Mouse (Mus musculus) urinary bladder, postnatal 36 days (tissue): ENCODE measurements around the gene Ceacam1.
A peak's percentile ranks its signal among the peaks of the same experiment; 100 is the strongest.
"Not testable (repeated sequence)": the region's sequence is repeated elsewhere in the genome, so short reads cannot be mapped to it uniquely, and the experiment has no call there.

ENCODE experiments used
- DNase-seq, 2 experiments: peaks; one replicate each; pipeline ENCODE4 v3.0.0; 2022; ENCODE audit warnings: low spot score in 2 of 2, mixed read lengths in 1 of 2

Ceacam1 gene

GRCm38 (mm10) chr7:25477091-25477751 lies at the start of gene Ceacam1:
Gene Ceacam1 (minus strand): TSS chr7:25477603.
- peak; percentile 15 to 52 for DNase-seq

GRCm38 (mm10) chr7:25516070-25516777 lies 38.8 kb upstream of the Ceacam1 start:
- not testable (repeated sequence) for DNase-seq

GRCm38 (mm10) chr7:25515667-25516066 lies 38.3 kb upstream of the Ceacam1 start:
- DNase-seq: not testable (repeated sequence)

- no peak for DNase-seq
Measured at GRCm38 (mm10) chr7:25509925-25510324, 32.5 kb upstream of the Ceacam1 start.

GRCm38 (mm10) chr7:25494649-25495048 lies 17.2 kb upstream of the Ceacam1 start:
- no peak for DNase-seq

GRCm38 (mm10) chr7:25490698-25491097 lies 13.3 kb upstream of the Ceacam1 start:
- not testable (repeated sequence) for DNase-seq

GRCm38 (mm10) chr7:25489382-25489781 lies 12.0 kb upstream of the Ceacam1 start:
- not testable (repeated sequence) for DNase-seq

- DNase-seq: peak; percentile 28 to 39
Measured at GRCm38 (mm10) chr7:25486186-25486585, 8.8 kb upstream of the Ceacam1 start.

- DNase-seq: no peak
Measured at GRCm38 (mm10) chr7:25485061-25485460, 7.7 kb upstream of the Ceacam1 start.

- no peak for DNase-seq
Measured at GRCm38 (mm10) chr7:25483133-25483735, 5.8 kb upstream of the Ceacam1 start.

- DNase-seq: not testable (repeated sequence)
Measured at GRCm38 (mm10) chr7:25480791-25481190, 3.4 kb upstream of the Ceacam1 start.

- DNase-seq: peak; percentile 30 to 40
Measured at GRCm38 (mm10) chr7:25479440-25479839, 2.0 kb upstream of the Ceacam1 start.

GRCm38 (mm10) chr7:25477752-25478093 lies 320 bp upstream of the Ceacam1 start:
- not testable (repeated sequence) for DNase-seq

- DNase-seq: not testable (repeated sequence)
Measured at GRCm38 (mm10) chr7:25471821-25472220, 5.6 kb downstream of the Ceacam1 start.

- DNase-seq: not testable (repeated sequence)
Measured at GRCm38 (mm10) chr7:25465586-25465985, 11.8 kb downstream of the Ceacam1 start.

GRCm38 (mm10) chr7:25465010-25465409 lies 12.4 kb downstream of the Ceacam1 start:
- no peak for DNase-seq

GRCm38 (mm10) chr7:25462033-25462337 lies 15.4 kb downstream of the Ceacam1 start:
- not testable (repeated sequence) for DNase-seq

GRCm38 (mm10) chr7:25461336-25462032 lies 15.9 kb downstream of the Ceacam1 start:
- DNase-seq: peak in 1 of 2 experiments; percentile 20

- no peak for DNase-seq
Measured at GRCm38 (mm10) chr7:25452103-25452502, 25.3 kb downstream of the Ceacam1 start.

GRCm38 (mm10) chr7:25449913-25450890 lies 27.2 kb downstream of the Ceacam1 start:
- no peak for DNase-seq

GRCm38 (mm10) chr7:25440816-25441153 lies 36.6 kb downstream of the Ceacam1 start:
- DNase-seq: no peak
